Mouse (Mus musculus) kidney, adult 2 months (tissue): Measurements from ENCODE around the gene Adamts20.

ENCODE experiments used
- CTCF ChIP-seq: fragments of 200-500 bp; conservative IDR thresholded peaks from 2 replicates; pipeline ENCODE4 v1.5.1; 2011; ENCODE audit warnings: low read depth, mild to moderate bottlenecking, control low read depth, low read length, moderate library complexity, mixed read lengths; ENCODE audit not compliant: insufficient read depth, insufficient read length
- POLR2A ChIP-seq: fragments of 200-500 bp; IDR thresholded peaks from one replicate; pipeline ENCODE4 v1.6.1; 2011; ENCODE audit warnings: low read depth, low read length, control low read depth

DNA sequence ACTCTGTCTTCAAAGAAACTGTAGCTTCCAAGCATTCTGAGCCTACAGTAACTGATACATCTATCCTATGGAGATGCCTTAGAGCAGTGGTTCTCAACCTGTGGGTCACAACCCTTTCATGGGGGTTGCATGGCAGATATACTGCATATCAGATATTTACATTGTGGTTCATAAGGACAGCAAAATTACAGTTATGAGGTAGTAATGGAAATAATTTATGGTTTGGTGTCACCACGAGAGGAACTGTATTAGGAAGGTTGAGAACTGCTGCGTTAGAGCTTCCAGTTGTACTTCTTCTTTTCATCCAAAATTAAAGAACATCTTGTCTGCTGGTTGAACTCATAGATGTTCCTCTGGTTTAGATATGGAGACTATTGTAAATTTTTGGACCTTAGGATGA, 24.2 kb upstream of the Adamts20 start:
- no peak for TF ChIP-seq POLR2A
- TF ChIP-seq CTCF = no peak
